Comparison of ENCODE assay signal across 15 mouse cellular contexts in the genomic region with DNA sequence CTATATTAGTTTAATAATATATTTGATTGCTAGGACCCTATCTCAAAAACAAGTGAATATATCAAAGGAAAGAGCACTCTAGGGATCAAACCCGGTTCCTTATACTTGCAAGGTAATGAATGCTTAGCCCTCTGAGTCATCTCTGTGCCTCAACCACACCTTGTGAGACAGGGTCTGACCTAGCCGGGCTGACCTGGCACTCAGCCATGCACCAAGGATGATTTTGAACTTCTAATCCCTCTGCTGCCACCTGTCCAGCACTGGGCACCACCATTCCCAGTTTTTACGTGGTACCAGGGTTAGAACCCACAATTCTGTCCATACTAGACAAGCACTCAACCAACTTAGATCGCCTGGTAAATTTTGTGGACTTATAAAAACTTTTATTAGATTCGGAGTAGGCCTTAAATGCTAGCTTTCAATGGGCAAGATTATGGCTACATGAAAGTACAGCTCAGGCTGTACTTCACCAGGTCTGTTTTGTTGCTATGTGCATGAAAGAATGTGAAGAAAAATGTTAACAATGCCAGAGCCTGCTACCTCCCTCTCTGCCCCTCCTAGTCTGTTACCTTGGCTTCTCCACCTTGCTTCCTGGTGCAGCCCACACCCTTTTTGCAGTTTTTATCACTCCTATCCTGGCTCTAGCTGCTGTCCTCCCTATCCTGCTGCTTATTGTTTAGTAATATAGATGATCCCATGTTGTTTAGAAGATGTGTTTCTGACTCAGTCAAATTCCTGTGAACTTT. TPM values are rescaled to one million over a fixed set of nuclear protein-coding genes. Genes with fewer than 3 reads are reported as not detected.
A peak's percentile ranks its signal among the peaks of the same experiment; 100 is the strongest.
DNase-seq lines count a peak whose midpoint lies in the region; ATAC-seq and TF ChIP-seq lines count a peak whose summit lies in the region.
"Had no signal": no experiment of that assay in that cellular context is flagged by ENCODE, and none has a peak within 500 bp of the region (broad histone marks: within the 10 kb centered on the region; RNA-seq: fewer than 3 reads in every experiment).

No protein-coding gene starts in this region.

- H3K9me3 ChIP-seq in lung, embryonic 15.5 days: no peaks in the 10 kb centered on the region
- no peaks in the 10 kb centered on the region for H3K9me3 ChIP-seq in liver, embryonic 11.5 days (ENCODE audit: control insufficient read depth, low read length)
- H3K9me3 ChIP-seq in forebrain, embryonic 11.5 days (ENCODE audit: control insufficient read depth, low read length): no peaks in the 10 kb centered on the region
- H3K9me3 ChIP-seq: hindbrain, embryonic 13.5 days; limb, embryonic 15.5 days had no signal

- H3K4me2 ChIP-seq in lung, embryonic 15.5 days: no peak overlapping the region
- H3K4me2 ChIP-seq in liver, embryonic 11.5 days: peak overlapping the region; percentile 28; the same call in 1 of the 2 replicates
- H3K4me2 ChIP-seq in forebrain, embryonic 11.5 days (ENCODE audit: low read depth, low read length, severe bottlenecking): no peak overlapping the region
- H3K4me2 ChIP-seq: hindbrain, embryonic 13.5 days; limb, embryonic 15.5 days had no signal

- TF ChIP-seq CTCF in small intestine, adult 2 months (IDR thresholded peaks at IDR 0.05; ENCODE audit: extremely low read depth, insufficient read length, insufficient replicate concordance, low read depth, low read length): no peak

- peak; percentile 24 to 28 for DNase-seq in cerebellum, postnatal 10 days
- DNase-seq in cerebellum, adult 11 months: no peak
- DNase-seq in lung, postnatal 10 days: no peak
- DNase-seq in liver, embryonic 11.5 days (ENCODE audit: low spot score): no peak
- no peak for DNase-seq in forebrain, embryonic 11.5 days (ENCODE audit: low spot score)
- DNase-seq in layer of hippocampus, adult 9-10 months (ENCODE audit: low spot score): no peak
- DNase-seq: cerebellum, adult 2 months; gastrocnemius, postnatal 36 days; midbrain, embryonic 14.5 days; right cerebral cortex, adult 18-20 months had no signal

- no peak for ATAC-seq in lung, embryonic 15.5 days (ENCODE audit: borderline replicate concordance, extremely low read depth, low FRiP score, low TSS enrichment)
- no peak for ATAC-seq in liver, embryonic 11.5 days (replicated peaks; ENCODE audit: low FRiP score)
- ATAC-seq in forebrain, embryonic 11.5 days (replicated peaks; ENCODE audit: low FRiP score): no peak
- ATAC-seq: forebrain, embryonic 16.5 days had no signal

- no peak overlapping the region for H3K9ac ChIP-seq in lung, embryonic 15.5 days
- H3K9ac ChIP-seq in liver, embryonic 11.5 days (ENCODE audit: low read depth, low read length): peak overlapping the region; percentile 14; the same call in 1 of the 2 replicates
- no peak overlapping the region for H3K9ac ChIP-seq in forebrain, embryonic 11.5 days (ENCODE audit: low read length)
- H3K9ac ChIP-seq: hindbrain, embryonic 13.5 days; limb, embryonic 15.5 days had no signal

- WGBS in lung, embryonic 15.5 days: 65% methylated on average over 5 of the region's 5 CpGs
- WGBS in liver, embryonic 11.5 days: 80% methylated on average over 5 of the region's 5 CpGs
- 33% methylated on average over 5 of the region's 5 CpGs for WGBS in small intestine, adult 2 months
- WGBS in forebrain, embryonic 11.5 days: 81% methylated on average over 5 of the region's 5 CpGs

- H3K27me3 ChIP-seq in lung, embryonic 15.5 days: no peaks in the 10 kb centered on the region
- H3K27me3 ChIP-seq in liver, embryonic 11.5 days (replicated peaks; ENCODE audit: control insufficient read depth, insufficient read depth, low read length): no peaks in the 10 kb centered on the region
- H3K27me3 ChIP-seq in small intestine, adult 2 months (ENCODE audit: control insufficient read depth, insufficient read depth, low read length): no peaks in the 10 kb centered on the region
- H3K27me3 ChIP-seq in forebrain, embryonic 11.5 days (ENCODE audit: control insufficient read depth, insufficient read depth, low read length): no peaks in the 10 kb centered on the region
- H3K27me3 ChIP-seq: hindbrain, embryonic 13.5 days; limb, embryonic 15.5 days had no signal

- H3K27ac ChIP-seq in lung, embryonic 15.5 days: peak overlapping the region; percentile 62
- peak overlapping the region; percentile 41; the same call in 1 of the 2 replicates for H3K27ac ChIP-seq in liver, embryonic 11.5 days (ENCODE audit: low read depth, low read length)
- H3K27ac ChIP-seq in small intestine, adult 2 months (ENCODE audit: insufficient read depth, low read depth, low read length): peak overlapping the region; percentile 7; the same call in 1 of the 2 replicates
- H3K27ac ChIP-seq in forebrain, embryonic 11.5 days (ENCODE audit: low read depth, low read length): no peak overlapping the region
- H3K27ac ChIP-seq: hindbrain, embryonic 13.5 days; limb, embryonic 15.5 days had no signal

- no peak overlapping the region for H3K4me3 ChIP-seq in lung, embryonic 15.5 days
- H3K4me3 ChIP-seq in liver, embryonic 11.5 days (ENCODE audit: low read depth, low read length): no peak overlapping the region
- no peak overlapping the region for H3K4me3 ChIP-seq in small intestine, adult 2 months (ENCODE audit: low read depth, low read length)
- H3K4me3 ChIP-seq in forebrain, embryonic 11.5 days (ENCODE audit: low read depth, low read length): no peak overlapping the region
- H3K4me3 ChIP-seq: hindbrain, embryonic 13.5 days; limb, embryonic 15.5 days had no signal

- 0 out of 2 replicates have a peak, but pooled peaks cover 5% of the 10 kb centered on the region for H3K36me3 ChIP-seq in lung, embryonic 15.5 days
- H3K36me3 ChIP-seq in liver, embryonic 11.5 days (ENCODE audit: control insufficient read depth, insufficient read depth, low read length): no peaks in the 10 kb centered on the region; the same call in 1 of the 2 replicates
- H3K36me3 ChIP-seq in small intestine, adult 2 months (ENCODE audit: control insufficient read depth, insufficient read depth, low read length): peaks cover 3% of the 10 kb centered on the region
- no peaks in the 10 kb centered on the region for H3K36me3 ChIP-seq in forebrain, embryonic 11.5 days (ENCODE audit: control insufficient read depth, insufficient read depth, low read length)
- H3K36me3 ChIP-seq: hindbrain, embryonic 13.5 days; limb, embryonic 15.5 days had no signal

- H3K4me1 ChIP-seq in lung, embryonic 15.5 days: peaks cover 47% of the 10 kb centered on the region
- peaks cover 50% of the 10 kb centered on the region for H3K4me1 ChIP-seq in liver, embryonic 11.5 days (replicated peaks; ENCODE audit: control insufficient read depth, insufficient read depth, low read length)
- peaks cover 2% of the 10 kb centered on the region; the same call in 1 of the 2 replicates for H3K4me1 ChIP-seq in small intestine, adult 2 months (ENCODE audit: control insufficient read depth, insufficient read depth, insufficient read length, low read length)
- H3K4me1 ChIP-seq in forebrain, embryonic 11.5 days (replicated peaks; ENCODE audit: control insufficient read depth, insufficient read depth, low read length): 0 out of 2 replicates have a peak, but pooled peaks cover 2% of the 10 kb centered on the region

- no peak for TF ChIP-seq POLR2A in small intestine, adult 2 months (IDR thresholded peaks at IDR 0.05; ENCODE audit: low read depth, low read length)

RNA-seq across cellular contexts. Expression of a gene that starts 41.7 kb away (rescaled TPM):
- polyA plus RNA-seq in lung, embryonic 15.5 days (2015; fragmentation: Nextera tagmentation; extraction: Ambion mirVana): 227 and 235 TPM in 2 replicates
- polyA plus RNA-seq in liver, embryonic 11.5 days (2014; fragmentation: Nextera tagmentation; extraction: Ambion mirVana): 110 and 131 TPM in 2 replicates
- polyA plus RNA-seq in small intestine, adult 2 months (2012; rRNA removed): 3.5 and 4.5 TPM in 2 replicates
- polyA plus RNA-seq in forebrain, embryonic 11.5 days (2014; fragmentation: Nextera tagmentation; extraction: Ambion mirVana): 73.4 and 89.2 TPM in 2 replicates

Comparison
In these comparisons a context has a peak if more than half of its experiments do, and no peak if none do; other contexts are left out.
1. DNase-seq: peak in cerebellum, postnatal 10 days (2 of 2); none in cerebellum, adult 11 months (single experiment), lung, postnatal 10 days (single experiment), liver, embryonic 11.5 days (single experiment), forebrain, embryonic 11.5 days (single experiment) and layer of hippocampus, adult 9-10 months (single experiment).
2. RNA of a gene that starts 41.7 kb away (polyA plus RNA-seq): 227 to 235 TPM in lung, embryonic 15.5 days, 110 to 131 TPM in liver, embryonic 11.5 days and 73.4 to 89.2 TPM in forebrain, embryonic 11.5 days; 3.5 to 4.5 TPM in small intestine, adult 2 months; every median in the first group is over 10 times any median in the second.